Mouse (Mus musculus): Measurements from ENCODE around the gene Tmeff1.

Tmeff1 gene

GRCm38 (mm10) chr4:48552486-48553064 is 32.4 kb upstream of the Tmeff1 start:
- Histone ChIP-seq H3K4me1 (replicated peaks; ENCODE audit: low read depth, low read length) (peaks cover 75% of the 10 kb centered on the region), H3K4me3 (replicated peaks; ENCODE audit: low read length) (peak overlapping the region; percentile 50), H3K36me3 (ENCODE audit: insufficient read depth, low read length) (peaks cover 56% of the 10 kb centered on the region), H3K27me3 (ENCODE audit: insufficient read depth, low read length) (no peaks in the 10 kb centered on the region), H3K9me3 (ENCODE audit: low read length) (no peaks in the 10 kb centered on the region)
- TF ChIP-seq NANOG (IDR thresholded peaks at IDR 0.05; ENCODE audit: borderline replicate concordance, low read length) (no peak), POU5F1 (IDR thresholded peaks at IDR 0.05; ENCODE audit: borderline replicate concordance, low read length) (no peak), CTCF (conservative IDR thresholded peaks at IDR 0.05; ENCODE audit: low read length) (no peak)

DNA sequence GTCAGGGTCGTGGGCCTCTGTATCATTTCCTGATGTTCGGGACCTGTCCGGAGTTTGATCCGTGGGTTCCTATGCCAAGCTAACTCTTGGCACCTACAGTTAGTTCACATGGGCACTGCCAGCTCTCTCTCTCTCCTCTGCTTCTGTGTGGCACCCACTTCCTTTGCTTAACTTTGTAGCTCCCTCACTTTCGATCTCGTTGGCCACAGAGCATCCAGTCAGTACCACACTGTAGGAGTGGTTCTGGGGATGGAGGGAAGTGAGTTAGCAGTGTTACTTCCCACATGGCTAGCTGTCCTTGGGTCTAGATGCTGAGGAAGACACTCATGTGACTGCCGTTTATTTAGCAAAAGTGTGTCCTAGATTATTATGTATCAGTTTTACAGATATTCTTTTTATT is 30.8 kb upstream of the Tmeff1 start:
- peaks cover 64% of the 10 kb centered on the region for H3K36me3 ChIP-seq (ENCODE audit: insufficient read depth, low read length)
- H3K27me3 ChIP-seq (ENCODE audit: insufficient read depth, low read length): no peaks in the 10 kb centered on the region
- no peak overlapping the region for H3K4me3 ChIP-seq (replicated peaks; ENCODE audit: low read length)
- peaks cover 67% of the 10 kb centered on the region for H3K4me1 ChIP-seq (replicated peaks; ENCODE audit: low read depth, low read length)
- TF ChIP-seq POU5F1 (IDR thresholded peaks at IDR 0.05; ENCODE audit: borderline replicate concordance, low read length) (no peak), NANOG (IDR thresholded peaks at IDR 0.05; ENCODE audit: borderline replicate concordance, low read length) (no peak), CTCF (conservative IDR thresholded peaks at IDR 0.05; ENCODE audit: low read length) (no peak)
- H3K9me3 ChIP-seq (ENCODE audit: low read length): no peaks in the 10 kb centered on the region

GRCm38 (mm10) chr4:48555729-48556128 is 29.2 kb upstream of the Tmeff1 start:
- H3K36me3 ChIP-seq (ENCODE audit: insufficient read depth, low read length): peaks cover 69% of the 10 kb centered on the region
- no peak for TF ChIP-seq POU5F1 (IDR thresholded peaks at IDR 0.05; ENCODE audit: borderline replicate concordance, low read length)
- TF ChIP-seq CTCF (conservative IDR thresholded peaks at IDR 0.05; ENCODE audit: low read length): peak; percentile 49
- H3K4me1 ChIP-seq (replicated peaks; ENCODE audit: low read depth, low read length): peaks cover 74% of the 10 kb centered on the region
- no peak overlapping the region for H3K4me3 ChIP-seq (replicated peaks; ENCODE audit: low read length)
- H3K27me3 ChIP-seq (ENCODE audit: insufficient read depth, low read length): no peaks in the 10 kb centered on the region
- H3K9me3 ChIP-seq (ENCODE audit: low read length): no peaks in the 10 kb centered on the region

DNA sequence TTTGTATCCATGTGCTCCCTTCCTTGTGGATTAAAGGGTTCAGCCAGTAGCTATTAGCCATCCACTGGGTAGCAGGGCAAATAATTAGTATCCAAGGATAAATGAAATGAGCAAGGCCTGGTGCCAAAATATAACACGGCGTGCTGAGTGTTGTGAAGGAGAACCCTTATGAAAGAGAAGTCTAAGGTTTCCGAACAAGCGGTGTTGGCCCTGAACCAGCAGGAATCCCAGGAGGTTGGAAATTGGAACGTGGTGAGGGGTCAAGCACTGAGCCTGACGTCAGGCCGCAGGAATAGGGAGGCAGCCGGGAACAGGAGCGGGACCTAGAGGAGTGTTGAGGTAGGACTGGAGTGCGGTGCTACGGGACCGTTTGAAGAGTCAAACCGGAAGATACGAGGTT is 25.3 kb upstream of the Tmeff1 start:
- Histone ChIP-seq H3K27me3 (ENCODE audit: insufficient read depth, low read length) (no peaks in the 10 kb centered on the region), H3K4me3 (replicated peaks; ENCODE audit: low read length) (0 out of 2 replicates have a peak overlapping the region, but pooled peaks have one; percentile 13), H3K9me3 (ENCODE audit: low read length) (no peaks in the 10 kb centered on the region), H3K4me1 (replicated peaks; ENCODE audit: low read depth, low read length) (peaks cover 60% of the 10 kb centered on the region), H3K36me3 (ENCODE audit: insufficient read depth, low read length) (peaks cover 79% of the 10 kb centered on the region)
- TF ChIP-seq CTCF (conservative IDR thresholded peaks at IDR 0.05; ENCODE audit: low read length) (no peak), NANOG (IDR thresholded peaks at IDR 0.05; ENCODE audit: borderline replicate concordance, low read length) (no peak), POU5F1 (IDR thresholded peaks at IDR 0.05; ENCODE audit: borderline replicate concordance, low read length) (no peak)

GRCm38 (mm10) chr4:48561824-48562223 is 23.1 kb upstream of the Tmeff1 start:
- Histone ChIP-seq H3K4me3 (replicated peaks; ENCODE audit: low read length) (no peak overlapping the region), H3K9me3 (ENCODE audit: low read length) (no peaks in the 10 kb centered on the region), H3K36me3 (ENCODE audit: insufficient read depth, low read length) (peaks cover 76% of the 10 kb centered on the region), H3K4me1 (replicated peaks; ENCODE audit: low read depth, low read length) (peaks cover 58% of the 10 kb centered on the region), H3K27me3 (ENCODE audit: insufficient read depth, low read length) (no peaks in the 10 kb centered on the region)
- TF ChIP-seq POU5F1 (IDR thresholded peaks at IDR 0.05; ENCODE audit: borderline replicate concordance, low read length): no peak
- TF ChIP-seq CTCF (conservative IDR thresholded peaks at IDR 0.05; ENCODE audit: low read length): no peak
- no peak for TF ChIP-seq NANOG (IDR thresholded peaks at IDR 0.05; ENCODE audit: borderline replicate concordance, low read length)

DNA sequence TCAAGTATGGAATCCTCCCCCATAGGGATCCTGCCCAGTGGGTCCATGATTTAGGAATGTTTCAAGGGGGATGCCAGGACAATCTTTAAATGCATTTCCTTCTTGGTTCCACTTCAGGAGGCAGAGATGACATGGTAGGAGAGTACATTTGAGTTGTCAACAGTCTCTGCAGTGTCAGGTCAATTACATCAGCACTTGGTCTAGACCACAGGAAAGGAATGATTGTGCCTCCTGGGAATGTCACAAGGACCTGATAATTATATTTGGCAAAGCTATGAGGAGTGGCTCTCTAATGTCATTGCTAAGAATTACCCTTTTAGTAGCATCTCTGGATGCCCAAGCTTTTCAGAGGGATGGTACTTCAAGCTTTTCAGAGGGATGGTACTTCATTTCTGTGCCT is 20.0 kb upstream of the Tmeff1 start:
- Histone ChIP-seq H3K4me3 (replicated peaks; ENCODE audit: low read length) (no peak overlapping the region), H3K9me3 (ENCODE audit: low read length) (no peaks in the 10 kb centered on the region), H3K4me1 (replicated peaks; ENCODE audit: low read depth, low read length) (peaks cover 53% of the 10 kb centered on the region), H3K27me3 (ENCODE audit: insufficient read depth, low read length) (no peaks in the 10 kb centered on the region), H3K36me3 (ENCODE audit: insufficient read depth, low read length) (peaks cover 53% of the 10 kb centered on the region)
- TF ChIP-seq POU5F1 (IDR thresholded peaks at IDR 0.05; ENCODE audit: borderline replicate concordance, low read length) (no peak), NANOG (IDR thresholded peaks at IDR 0.05; ENCODE audit: borderline replicate concordance, low read length) (no peak), CTCF (conservative IDR thresholded peaks at IDR 0.05; ENCODE audit: low read length) (no peak)

DNA sequence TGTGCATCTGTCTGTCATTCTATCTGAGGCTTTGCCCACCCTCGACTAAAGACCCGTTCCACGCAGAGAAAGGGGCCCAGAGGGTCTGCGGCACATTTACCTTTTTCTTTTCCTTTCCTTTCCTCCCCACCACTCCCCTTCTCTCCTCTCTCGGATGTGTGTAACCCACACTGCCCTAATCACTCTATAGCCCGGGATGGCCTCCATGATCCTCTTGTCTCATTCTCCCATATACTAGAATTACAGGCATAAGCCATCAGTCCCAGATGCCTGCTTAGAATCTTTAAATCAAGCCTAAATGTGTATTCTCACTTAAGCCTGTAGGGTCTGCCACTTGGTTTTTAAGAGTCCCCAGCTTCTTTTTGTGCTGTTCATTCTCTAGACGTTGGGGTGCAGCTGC is 8.6 kb upstream of the Tmeff1 start:
- H3K27me3 ChIP-seq (ENCODE audit: insufficient read depth, low read length): no peaks in the 10 kb centered on the region
- H3K36me3 ChIP-seq (ENCODE audit: insufficient read depth, low read length): no peaks in the 10 kb centered on the region; the same call in 1 of the 2 replicates
- H3K9me3 ChIP-seq (ENCODE audit: low read length): peaks cover 16% of the 10 kb centered on the region
- no peak overlapping the region for H3K4me3 ChIP-seq (replicated peaks; ENCODE audit: low read length)
- H3K4me1 ChIP-seq (replicated peaks; ENCODE audit: low read depth, low read length): peaks cover 84% of the 10 kb centered on the region
- TF ChIP-seq NANOG (IDR thresholded peaks at IDR 0.05; ENCODE audit: borderline replicate concordance, low read length): no peak
- TF ChIP-seq CTCF (conservative IDR thresholded peaks at IDR 0.05; ENCODE audit: low read length): no peak
- TF ChIP-seq POU5F1 (IDR thresholded peaks at IDR 0.05; ENCODE audit: borderline replicate concordance, low read length): no peak

DNA sequence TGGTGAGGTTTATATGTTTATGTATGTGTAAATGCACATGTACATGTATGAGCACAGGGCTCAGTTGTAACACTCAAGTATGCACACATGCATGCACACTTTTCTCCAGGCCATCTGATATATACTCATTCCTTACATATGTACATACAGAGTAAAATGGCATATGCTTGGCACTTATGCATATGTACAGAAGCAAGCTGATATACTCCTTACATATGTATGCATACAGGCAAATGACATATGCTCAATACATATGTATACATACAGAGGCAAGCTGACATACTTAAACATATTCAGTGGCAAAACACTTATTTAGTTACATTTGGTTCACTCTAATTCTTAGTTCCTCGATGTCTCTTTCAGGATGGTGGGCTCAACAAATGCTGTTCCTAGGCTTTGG is 7.1 kb upstream of the Tmeff1 start:
- H3K27me3 ChIP-seq (ENCODE audit: insufficient read depth, low read length): no peaks in the 10 kb centered on the region
- no peak overlapping the region for H3K4me3 ChIP-seq (replicated peaks; ENCODE audit: low read length)
- no peaks in the 10 kb centered on the region; the same call in 1 of the 2 replicates for H3K36me3 ChIP-seq (ENCODE audit: insufficient read depth, low read length)
- TF ChIP-seq POU5F1 (IDR thresholded peaks at IDR 0.05; ENCODE audit: borderline replicate concordance, low read length) (no peak), NANOG (IDR thresholded peaks at IDR 0.05; ENCODE audit: borderline replicate concordance, low read length) (no peak), CTCF (conservative IDR thresholded peaks at IDR 0.05; ENCODE audit: low read length) (no peak)
- H3K4me1 ChIP-seq (replicated peaks; ENCODE audit: low read depth, low read length): peaks cover 86% of the 10 kb centered on the region
- peaks cover 16% of the 10 kb centered on the region for H3K9me3 ChIP-seq (ENCODE audit: low read length)

DNA sequence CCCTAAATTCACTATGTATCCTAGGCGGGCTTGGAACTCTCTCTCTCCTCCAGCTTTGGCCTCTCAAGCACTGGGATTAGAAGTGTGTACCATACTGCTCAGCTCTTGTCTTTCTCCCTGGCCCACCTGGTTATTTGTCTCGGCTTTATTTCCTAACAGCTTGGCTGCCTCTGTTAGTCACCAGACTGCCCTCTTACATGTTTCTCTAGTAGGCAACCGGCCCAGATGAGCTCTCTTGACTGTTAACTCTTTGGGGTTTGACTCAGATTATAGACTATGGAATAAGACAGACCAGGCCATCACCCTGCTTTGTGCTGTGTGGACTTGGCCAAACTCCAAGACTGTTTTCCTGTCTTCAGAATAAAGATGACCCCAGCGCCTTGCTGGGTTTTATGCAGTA is 6.6 kb upstream of the Tmeff1 start:
- peaks cover 87% of the 10 kb centered on the region for H3K4me1 ChIP-seq (replicated peaks; ENCODE audit: low read depth, low read length)
- H3K36me3 ChIP-seq (ENCODE audit: insufficient read depth, low read length): no peaks in the 10 kb centered on the region; the same call in 1 of the 2 replicates
- H3K4me3 ChIP-seq (replicated peaks; ENCODE audit: low read length): no peak overlapping the region
- peaks cover 12% of the 10 kb centered on the region for H3K9me3 ChIP-seq (ENCODE audit: low read length)
- H3K27me3 ChIP-seq (ENCODE audit: insufficient read depth, low read length): no peaks in the 10 kb centered on the region
- TF ChIP-seq CTCF (conservative IDR thresholded peaks at IDR 0.05; ENCODE audit: low read length) (no peak), POU5F1 (IDR thresholded peaks at IDR 0.05; ENCODE audit: borderline replicate concordance, low read length) (no peak), NANOG (IDR thresholded peaks at IDR 0.05; ENCODE audit: borderline replicate concordance, low read length) (no peak)
